Mouse (Mus musculus): Measurements from ENCODE around the gene Pld4. TPM values are rescaled to one million over a fixed set of nuclear protein-coding genes. Genes with fewer than 3 reads are reported as not detected.
"Not testable (repeated sequence)": the region's sequence is repeated elsewhere in the genome, so short reads cannot be mapped to it uniquely, and the experiment has no call there.

Pld4 gene
- total RNA-seq, 2 experiments from 2014 or later = 1.3 to 3.4 TPM

GRCm38 (mm10) chr12:112800476-112800875 lies 40.0 kb downstream of the Pld4 start:
- DNase-seq (ENCODE audit: low spot score) = peak; percentile 69

GRCm38 (mm10) chr12:112801864-112802846 lies 41.7 kb downstream of the Pld4 start, which contains the start of gene Ahnak2:
Ahnak2 (minus strand) TSS chr12:112802657.
- DNase-seq (ENCODE audit: low spot score) = no peak

GRCm38 (mm10) chr12:112802917-112803316 lies 42.5 kb downstream of the Pld4 start:
- no peak for DNase-seq (ENCODE audit: low spot score)

GRCm38 (mm10) chr12:112804046-112804445 lies 43.6 kb downstream of the Pld4 start:
- DNase-seq (ENCODE audit: low spot score) = no peak

- no peak for DNase-seq (ENCODE audit: low spot score)
Observed at GRCm38 (mm10) chr12:112806044-112806443, 45.6 kb downstream of the Pld4 start.

- no peak for DNase-seq (ENCODE audit: low spot score)
Observed at GRCm38 (mm10) chr12:112807796-112808195, 47.3 kb downstream of the Pld4 start.

- DNase-seq (ENCODE audit: low spot score) = no peak
Observed at GRCm38 (mm10) chr12:112808212-112808586, 47.7 kb downstream of the Pld4 start.

GRCm38 (mm10) chr12:112808587-112809364 lies 48.3 kb downstream of the Pld4 start, which contains the start of gene Clba1:
Clba1 (plus strand) TSS chr12:112808937.
- DNase-seq (ENCODE audit: low spot score) = peak; percentile 90

- no peak for DNase-seq (ENCODE audit: low spot score)
Observed at GRCm38 (mm10) chr12:112809641-112810040, 49.2 kb downstream of the Pld4 start.

- no peak for DNase-seq (ENCODE audit: low spot score)
Observed at GRCm38 (mm10) chr12:112810092-112810885, 49.8 kb downstream of the Pld4 start.

GRCm38 (mm10) chr12:112813370-112813769 lies 52.9 kb downstream of the Pld4 start:
- no peak for DNase-seq (ENCODE audit: low spot score)

- no peak for DNase-seq (ENCODE audit: low spot score)
Observed at GRCm38 (mm10) chr12:112814682-112815470, 54.4 kb downstream of the Pld4 start.

GRCm38 (mm10) chr12:112816294-112816693 lies 55.8 kb downstream of the Pld4 start:
- DNase-seq (ENCODE audit: low spot score) = peak; percentile 37

GRCm38 (mm10) chr12:112816866-112817265 lies 56.4 kb downstream of the Pld4 start:
- DNase-seq (ENCODE audit: low spot score) = not testable (repeated sequence)

Small RNAs within 50 kb of the gene (microRNA-seq; reads per million reads assigned to microRNA genes)
- gene Mir6940 = 1.7 reads per million

Other genes starting within 250 kb of the Pld4 start
- not detected for gene Tmem179, start 243.9 kb upstream of the Pld4 start, total RNA-seq (2021)
- gene Inf2, start 171.9 kb upstream of the Pld4 start, total RNA-seq (2021) = 10 to 100 TPM in 1 of 2 experiments, 1 to 10 TPM in 1; 7.7 to 11.0 TPM
- 1,000 to 10,000 TPM in 1 of 2 experiments, 100 to 1,000 TPM in 1; 975 to 1,075 TPM for gene Adssl1, start 140.6 kb upstream of the Pld4 start, total RNA-seq (2021)
- gene Siva1, start 116.0 kb upstream of the Pld4 start, total RNA-seq (2021) = 10 to 100 TPM; 21.6 to 22.7 TPM
- gene Akt1, start 85.8 kb upstream of the Pld4 start, total RNA-seq (2021) = 10 to 100 TPM; 44.7 to 49.5 TPM
- under 1 TPM; 0.59 to 0.90 TPM for gene Zbtb42, start 81.8 kb upstream of the Pld4 start, total RNA-seq (2021)
- gene Cep170b, start 40.2 kb upstream of the Pld4 start, total RNA-seq (2021) = 10 to 100 TPM in 1 of 2 experiments, 1 to 10 TPM in 1; 9.0 to 12.8 TPM
- gene Ahnak2, start 42.0 kb downstream of the Pld4 start, total RNA-seq (2021) = 1 to 10 TPM; 7.2 to 7.8 TPM
- gene Clba1, start 48.3 kb downstream of the Pld4 start, total RNA-seq (2021) = under 1 TPM; 0.34 to 0.57 TPM
- 1 to 10 TPM; 2.2 to 2.8 TPM for gene Cdca4, start 68.8 kb downstream of the Pld4 start, total RNA-seq (2021)
- under 1 TPM in 1 of 2 experiments, not detected in 1; 0.14 TPM for gene Gpr132, start 107.6 kb downstream of the Pld4 start, total RNA-seq (2021)
- gene Jag2, start 169.1 kb downstream of the Pld4 start, total RNA-seq (2021) = 10 to 100 TPM; 22.1 to 24.0 TPM
- gene Nudt14, start 181.5 kb downstream of the Pld4 start, total RNA-seq (2021) = 1 to 10 TPM; 6.5 to 7.6 TPM
- gene Btbd6, start 215.8 kb downstream of the Pld4 start, total RNA-seq (2021) = 10 to 100 TPM; 19.6 to 20.4 TPM
- gene Brf1, start 240.0 kb downstream of the Pld4 start, total RNA-seq (2021) = 10 to 100 TPM; 17.8 to 18.5 TPM

Data from gastrocnemius, adult 18-20 months (tissue).